Mouse (Mus musculus) lung, postnatal 0 days (tissue): Measurements from ENCODE around the gene Carnmt1. TPM values are rescaled to one million over a fixed set of nuclear protein-coding genes. Genes with fewer than 3 reads are reported as not detected.

ENCODE experiments used
- ATAC-seq: fragments of 200-750 bp; cut with Nextera tagmentation; 2 replicates; pipeline ENCODE4 v1.8.0; 2017; ENCODE audit warnings: moderate library complexity
- DNase-seq: peaks from one replicate; pipeline ENCODE4 v3.0.0-alpha.2; 2016; ENCODE audit warnings: low spot score
- H3K27ac ChIP-seq: fragments of 300-500 bp; sonication (generic); 2 replicates; pipeline ENCODE4 v1.5.1; 2014; ENCODE audit warnings: antibody characterized with exemption, mild to moderate bottlenecking, low read length, mixed read lengths
- H3K27me3 ChIP-seq: fragments of 300-500 bp; sonication (generic); replicated peaks from 2 replicates; pipeline ENCODE4 v1.6.1; 2014; ENCODE audit warnings: low read length, mixed read lengths; ENCODE audit not compliant: insufficient read depth
- H3K36me3 ChIP-seq: fragments of 300-500 bp; sonication (generic); 2 replicates; pipeline ENCODE4 v1.6.1; 2014; ENCODE audit warnings: low read length, mixed read lengths; ENCODE audit not compliant: insufficient read depth
- H3K4me1 ChIP-seq: fragments of 300-500 bp; sonication (generic); 2 replicates; pipeline ENCODE4 v1.6.1; 2014; ENCODE audit warnings: antibody characterized with exemption, low read depth, low read length, mixed read lengths; ENCODE audit not compliant: insufficient read depth
- H3K4me2 ChIP-seq: fragments of 300-500 bp; sonication (generic); replicated peaks from 2 replicates; pipeline ENCODE4 v1.6.1; 2014; ENCODE audit warnings: low read depth, mild to moderate bottlenecking, low read length, moderate library complexity, mixed read lengths
- H3K4me3 ChIP-seq: fragments of 300-500 bp; sonication (generic); 2 replicates; pipeline ENCODE4 v1.5.1; 2014; ENCODE audit warnings: low read depth, low read length
- H3K9ac ChIP-seq: fragments of 300-500 bp; sonication (generic); replicated peaks from 2 replicates; pipeline ENCODE4 v1.6.1; 2014; ENCODE audit warnings: low read depth, mild to moderate bottlenecking
- H3K9me3 ChIP-seq: fragments of 300-500 bp; sonication (generic); 2 replicates; pipeline ENCODE4 v1.6.1; 2016; ENCODE audit warnings: low read length, mixed read lengths
- CTCF ChIP-seq: IDR thresholded peaks from 2 replicates; pipeline ENCODE4 v1.5.1; 2016; ENCODE audit warnings: antibody characterized with exemption, mild to moderate bottlenecking
- EP300 ChIP-seq: IDR thresholded peaks from 2 replicates; pipeline ENCODE4 v1.6.1; 2016; ENCODE audit warnings: antibody characterized with exemption, mild to moderate bottlenecking, control low read depth
- WGBS: fragments of 180-500 bp; shearing (Covaris S2); extraction: QIAGEN DNeasy Blood & Tissue Kit; methylation state at CpG from one replicate; pipeline ENCODE4 v1.1.7; 2014; 5-methylcytosine and 5-hydroxymethylcytosine counted together
- polyA plus RNA-seq: library from polyadenylated mRNA; unstranded; fragments of >200 nt; fragmentation: Nextera tagmentation; extraction: Ambion mirVana; gene quantifications from 2 replicates; pipeline ENCODE4 v1.2.1, GENCODE M21; 2015

The Carnmt1 gene
- polyA plus RNA-seq, 1 experiment from 2014 or later = 21.1 TPM

DNA sequence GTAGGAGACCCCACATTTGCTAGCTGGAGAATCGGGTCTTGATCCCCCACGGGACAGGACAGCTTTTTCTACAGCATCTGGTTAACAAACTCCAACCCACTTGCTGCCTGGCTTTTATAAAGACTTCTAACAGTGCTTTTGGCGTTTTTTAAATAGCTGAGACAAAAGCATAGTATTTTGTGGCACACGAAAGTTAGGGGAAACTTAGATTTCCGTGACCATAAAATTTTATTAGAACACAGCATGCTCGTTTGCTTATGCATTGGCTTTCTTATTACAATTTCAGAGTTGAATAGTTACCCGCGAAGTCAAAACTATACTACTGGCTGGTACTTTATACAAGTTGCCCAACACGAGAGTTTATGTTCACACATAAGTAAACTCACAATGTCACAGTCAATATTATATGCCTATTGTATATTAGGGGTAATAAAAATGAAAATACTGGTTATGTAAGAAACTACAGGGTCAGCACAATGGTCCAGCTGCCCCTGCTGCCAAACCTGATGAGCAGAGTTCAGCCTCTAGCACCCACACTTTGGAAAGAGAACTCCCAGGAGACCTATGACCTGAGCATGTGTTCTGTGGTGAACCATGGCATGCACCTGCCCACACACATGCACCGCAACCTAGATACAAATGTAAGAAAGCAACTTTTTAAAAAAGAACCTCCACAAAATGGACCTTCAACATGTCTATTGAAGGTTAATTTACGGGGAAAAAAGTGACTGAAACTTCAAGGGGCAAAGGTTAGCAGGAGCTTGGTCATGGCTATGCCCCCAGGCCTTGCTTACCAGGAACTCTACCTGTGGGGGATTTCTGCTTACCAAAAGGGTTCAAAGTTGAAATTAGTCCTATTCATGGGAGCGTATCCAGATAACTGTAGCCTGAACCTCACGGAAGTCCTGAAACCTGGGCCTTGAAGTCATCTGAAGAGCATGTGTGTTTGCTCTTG is 38.1 kb upstream of the Carnmt1 start:
- ATAC-seq (no peak), DNase-seq (no peak)
- Histone ChIP-seq H3K4me1 (peaks cover 9% of the 10 kb centered on the region; the same call in 1 of the 2 replicates), H3K4me2 (peak overlapping the region; percentile 60), H3K27me3 (no peaks in the 10 kb centered on the region), H3K4me3 (peak overlapping the region; percentile 89), H3K9me3 (no peaks in the 10 kb centered on the region), H3K9ac (no peak overlapping the region), H3K27ac (no peak overlapping the region), H3K36me3 (no peaks in the 10 kb centered on the region)
- 61% methylated on average over 13 of the region's 13 CpGs for WGBS
- TF ChIP-seq EP300 (no peak), CTCF (no peak)

- DNase-seq (no peak), ATAC-seq (no peak)
- WGBS = 78% methylated on average over 5 of the region's 5 CpGs
- Histone ChIP-seq H3K9ac (no peak overlapping the region), H3K9me3 (no peaks in the 10 kb centered on the region), H3K27ac (no peak overlapping the region), H3K4me2 (no peak overlapping the region), H3K36me3 (no peaks in the 10 kb centered on the region), H3K27me3 (no peaks in the 10 kb centered on the region), H3K4me3 (no peak overlapping the region), H3K4me1 (no peaks in the 10 kb centered on the region)
- TF ChIP-seq EP300 (no peak), CTCF (no peak)
Observed at GRCm38 (mm10) chr19:18637954-18638353, 32.6 kb upstream of the Carnmt1 start.

DNA sequence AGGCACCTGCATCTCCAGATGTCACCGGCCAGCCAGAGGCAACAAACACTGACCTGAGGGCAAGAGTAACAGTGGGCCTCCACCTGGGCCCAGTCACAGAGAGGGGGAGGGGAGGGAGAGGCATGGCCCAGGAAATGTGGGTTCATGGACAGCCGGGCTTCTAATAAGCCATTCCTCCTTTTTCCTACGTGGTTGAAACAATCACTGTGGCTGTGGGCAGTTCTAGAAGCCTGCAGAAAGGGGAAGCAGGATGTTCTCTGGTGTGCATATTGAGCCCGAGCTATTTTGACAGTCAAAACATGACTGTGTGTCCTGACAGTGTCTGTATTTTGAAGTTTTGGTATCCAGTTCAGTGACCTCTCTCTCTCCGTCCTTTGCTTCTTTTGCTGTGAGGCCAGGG is 31.6 kb upstream of the Carnmt1 start:
- Histone ChIP-seq H3K9ac (no peak overlapping the region), H3K4me3 (no peak overlapping the region), H3K36me3 (no peaks in the 10 kb centered on the region), H3K27ac (no peak overlapping the region), H3K4me1 (no peaks in the 10 kb centered on the region), H3K4me2 (no peak overlapping the region), H3K9me3 (no peaks in the 10 kb centered on the region), H3K27me3 (no peaks in the 10 kb centered on the region)
- TF ChIP-seq CTCF (no peak), EP300 (no peak)
- WGBS = 53% methylated on average over 5 of the region's 5 CpGs
- ATAC-seq (no peak), DNase-seq (no peak)

DNA sequence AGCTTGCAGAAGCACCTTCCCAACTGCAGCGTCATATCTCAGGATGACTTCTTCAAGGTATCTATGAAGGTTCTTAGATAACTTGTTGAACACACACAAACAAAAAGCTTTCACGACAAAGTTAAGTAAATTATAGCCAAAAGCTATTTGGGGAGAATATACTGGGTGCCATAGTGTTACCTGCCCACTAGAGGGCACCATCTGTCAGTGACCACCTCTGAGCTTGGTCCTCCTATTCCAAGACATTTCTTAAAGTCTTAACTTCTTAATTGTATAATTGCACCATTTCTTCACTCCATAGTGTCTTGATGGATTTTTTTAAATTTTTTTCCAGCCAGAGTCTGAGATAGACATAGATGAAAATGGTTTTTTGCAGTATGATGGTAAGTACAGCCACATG is 31.0 kb upstream of the Carnmt1 start:
- Histone ChIP-seq H3K27ac (no peak overlapping the region), H3K4me3 (no peak overlapping the region), H3K9me3 (no peaks in the 10 kb centered on the region), H3K4me2 (no peak overlapping the region), H3K9ac (no peak overlapping the region), H3K4me1 (no peaks in the 10 kb centered on the region), H3K27me3 (no peaks in the 10 kb centered on the region), H3K36me3 (no peaks in the 10 kb centered on the region)
- peak; percentile 76 for TF ChIP-seq CTCF
- TF ChIP-seq EP300 = no peak
- 27% methylated on average over 2 of the region's 2 CpGs for WGBS
- peak; percentile 56 for DNase-seq
- no peak for ATAC-seq

GRCm38 (mm10) chr19:18641001-18641400 is 29.6 kb upstream of the Carnmt1 start:
- no peak overlapping the region for H3K4me2 ChIP-seq
- WGBS = 48% methylated on average over 4 of the region's 4 CpGs
- DNase-seq = no peak
- H3K36me3 ChIP-seq = no peaks in the 10 kb centered on the region
- no peak overlapping the region for H3K9ac ChIP-seq
- no peak overlapping the region for H3K4me3 ChIP-seq
- TF ChIP-seq EP300 = no peak
- TF ChIP-seq CTCF = no peak
- no peak overlapping the region for H3K27ac ChIP-seq
- no peaks in the 10 kb centered on the region for H3K4me1 ChIP-seq
- no peaks in the 10 kb centered on the region for H3K9me3 ChIP-seq
- no peaks in the 10 kb centered on the region for H3K27me3 ChIP-seq
- no peak for ATAC-seq

- 56% methylated on average over 4 of the region's 4 CpGs for WGBS
Observed at GRCm38 (mm10) chr19:18643411-18643810, 27.2 kb upstream of the Carnmt1 start.

More at GRCm38 (mm10) chr19:18643411-18643810, 27.2 kb upstream of the Carnmt1 start:
- no peaks in the 10 kb centered on the region for H3K4me1 ChIP-seq
- H3K27ac ChIP-seq = no peak overlapping the region
- no peak for DNase-seq
- no peaks in the 10 kb centered on the region for H3K27me3 ChIP-seq
- no peak for ATAC-seq
- H3K9me3 ChIP-seq = no peaks in the 10 kb centered on the region
- no peak overlapping the region for H3K4me2 ChIP-seq
- H3K36me3 ChIP-seq = no peaks in the 10 kb centered on the region
- H3K9ac ChIP-seq = no peak overlapping the region
- no peak for TF ChIP-seq CTCF
- TF ChIP-seq EP300 = no peak
- no peak overlapping the region for H3K4me3 ChIP-seq
